Mouse (Mus musculus) hindbrain, embryonic 14.5 days (tissue): ENCODE measurements around the gene Bpifb5. TPM values are rescaled to one million over a fixed set of nuclear protein-coding genes. Genes with fewer than 3 reads are reported as not detected.
"Not testable (repeated sequence)": the region's sequence is repeated elsewhere in the genome, so short reads cannot be mapped to it uniquely, and the experiment has no call there.

Experiments used
- ATAC-seq: fragments of 200-750 bp; cut with Nextera tagmentation; 2 replicates; pipeline ENCODE4 v1.8.0; 2017; ENCODE audit warnings: moderate number of reproducible peaks, mild to moderate bottlenecking, moderate TSS enrichment, moderate library complexity; ENCODE audit not compliant: low FRiP score
- DNase-seq: peaks from one replicate; pipeline ENCODE4 v3.0.0-alpha.2; 2015; ENCODE audit warnings: low spot score
- H3K27ac ChIP-seq: fragments of 300-500 bp; sonication (generic); 2 replicates; pipeline ENCODE4 v1.5.1; 2014; ENCODE audit warnings: mild to moderate bottlenecking, moderate library complexity
- H3K27me3 ChIP-seq: fragments of 300-500 bp; sonication (generic); 2 replicates; pipeline ENCODE4 v1.6.1; 2014; ENCODE audit warnings: mild to moderate bottlenecking, low read length, mixed read lengths; ENCODE audit not compliant: control insufficient read depth, insufficient read depth
- H3K36me3 ChIP-seq: fragments of 300-500 bp; sonication (generic); replicated peaks from 2 replicates; pipeline ENCODE4 v1.6.1; 2014; ENCODE audit not compliant: control insufficient read depth, insufficient read depth
- H3K4me1 ChIP-seq: fragments of 300-500 bp; sonication (generic); replicated peaks from 2 replicates; pipeline ENCODE4 v1.6.1; 2014; ENCODE audit warnings: antibody characterized with exemption, low read length, mixed read lengths; ENCODE audit not compliant: control insufficient read depth, insufficient read depth
- H3K4me2 ChIP-seq: fragments of 300-500 bp; sonication (generic); replicated peaks from 2 replicates; pipeline ENCODE4 v1.6.1; 2014; ENCODE audit warnings: mild to moderate bottlenecking, moderate library complexity
- H3K4me3 ChIP-seq: fragments of 300-500 bp; sonication (generic); replicated peaks from 2 replicates; pipeline ENCODE4 v1.5.1; 2014; ENCODE audit warnings: mild to moderate bottlenecking, low read length
- H3K9ac ChIP-seq: fragments of 300-500 bp; sonication (generic); 2 replicates; pipeline ENCODE4 v1.6.1; 2014
- H3K9me3 ChIP-seq: fragments of 300-500 bp; sonication (generic); 2 replicates; pipeline ENCODE4 v1.6.1; 2016; ENCODE audit warnings: low read length; ENCODE audit not compliant: control insufficient read depth
- WGBS: fragments of 180-500 bp; shearing (Covaris S2); extraction: QIAGEN DNeasy Blood & Tissue Kit; methylation state at CpG from one replicate; pipeline ENCODE4 v1.1.7; 2014; 5-methylcytosine and 5-hydroxymethylcytosine counted together
- polyA plus RNA-seq: library from polyadenylated mRNA; unstranded; fragments of >200 nt; fragmentation: Nextera tagmentation; extraction: Ambion mirVana; gene quantifications from 2 replicates; pipeline ENCODE4 v1.2.1, GENCODE M21; 2014

Bpifb5 gene
- polyA plus RNA-seq = 0.17 and 0.78 TPM in 2 replicates

DNA sequence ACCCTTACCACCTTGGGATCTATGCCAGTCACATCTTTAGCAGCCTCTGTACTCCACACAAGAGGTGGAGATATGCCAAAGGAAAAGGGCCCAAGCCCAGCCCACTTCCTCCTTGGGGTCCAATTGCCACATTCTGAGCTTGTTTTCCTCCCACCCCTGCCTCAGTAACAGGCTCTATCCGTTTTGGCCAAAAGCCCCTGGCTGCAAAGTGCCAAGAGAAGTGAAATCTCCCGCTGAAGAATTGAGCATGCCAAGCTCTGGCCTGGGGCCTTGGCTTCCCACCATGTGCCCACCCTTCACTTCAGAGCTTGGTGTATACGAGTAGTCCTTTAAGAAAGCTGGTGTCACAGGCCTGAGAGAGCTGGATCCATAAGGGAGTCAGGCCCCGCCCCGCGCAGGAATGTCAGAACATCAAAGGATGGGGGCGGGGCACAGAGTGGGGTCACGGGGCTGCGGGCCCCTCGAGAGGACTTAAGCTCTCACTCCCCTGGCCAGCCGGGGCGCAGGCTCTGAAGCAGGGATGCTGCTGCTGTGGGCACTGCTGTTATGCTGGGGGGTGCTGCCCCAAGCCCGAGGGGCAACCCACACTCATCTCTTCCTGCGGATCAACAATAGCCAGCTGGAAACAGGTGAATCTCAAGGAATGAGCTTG is at the start of gene Bpifb5:
Gene Bpifb5, plus strand, starts transcription at position 478 of the 652 bp plus-strand sequence.
- Histone ChIP-seq H3K27ac (no peak within 1 kb of the TSS), H3K27me3 (no peaks in the 10 kb centered on the region), H3K4me1 (peaks cover 12% of the 10 kb centered on the region), H3K4me2 (0 out of 2 replicates have a peak within 1 kb of the TSS, but pooled peaks have one; percentile 3), H3K9me3 (no peaks in the 10 kb centered on the region), H3K36me3 (no peaks in the 10 kb centered on the region), H3K4me3 (no peak within 1 kb of the TSS), H3K9ac (no peak within 1 kb of the TSS)
- DNase-seq = peak; percentile 62
- 5% methylated on average over 14 of the region's 14 CpGs for WGBS
- peak; percentile 87; the same call in 1 of the 2 replicates for ATAC-seq

DNA sequence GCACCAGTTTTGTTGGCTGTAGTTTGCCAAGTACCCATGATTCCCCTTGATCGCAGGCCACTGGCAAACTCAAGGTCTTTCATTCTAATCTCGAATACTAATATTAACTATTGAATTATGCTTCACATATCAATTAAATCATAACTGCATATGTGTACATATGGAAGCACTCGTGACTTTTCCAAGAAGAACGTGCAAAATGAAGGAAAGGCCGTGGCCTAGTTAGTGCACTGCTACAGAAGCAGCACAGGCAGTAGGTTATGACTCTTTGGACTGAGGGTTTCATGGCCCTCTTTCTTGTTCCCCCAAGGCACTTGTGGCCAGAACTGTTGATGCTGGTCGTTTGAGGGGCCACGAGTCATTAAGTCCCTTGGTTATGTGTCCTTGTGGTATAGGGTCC is 41.6 kb upstream of the Bpifb5 start:
- not testable (repeated sequence) for H3K36me3 ChIP-seq, ATAC-seq, H3K9me3 ChIP-seq, H3K9ac ChIP-seq, DNase-seq, H3K4me1 ChIP-seq, H3K27me3 ChIP-seq, H3K4me3 ChIP-seq, H3K27ac ChIP-seq, H3K4me2 ChIP-seq
- WGBS = 85% methylated on average over 7 of the region's 7 CpGs

DNA sequence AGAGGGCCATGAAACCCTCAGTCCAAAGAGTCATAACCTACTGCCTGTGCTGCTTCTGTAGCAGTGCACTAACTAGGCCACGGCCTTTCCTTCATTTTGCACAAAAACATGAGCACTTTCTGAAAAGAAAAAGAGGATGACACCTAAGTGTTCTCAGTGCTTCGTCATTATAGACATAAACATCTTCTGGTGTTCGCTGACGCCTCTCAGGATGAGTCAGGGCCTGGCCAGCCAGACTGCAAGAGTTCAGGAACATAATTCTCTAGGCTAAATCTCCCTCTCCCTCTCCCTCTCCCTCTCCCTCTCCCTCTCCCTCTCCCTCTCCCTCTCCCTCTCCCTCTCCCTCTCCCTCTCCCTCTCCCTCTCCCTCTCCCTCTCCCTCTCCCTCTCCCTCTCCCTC is 40.5 kb upstream of the Bpifb5 start:
- not testable (repeated sequence) for H3K4me2 ChIP-seq, H3K27ac ChIP-seq, H3K9me3 ChIP-seq, H3K9ac ChIP-seq, ATAC-seq, H3K4me3 ChIP-seq, H3K36me3 ChIP-seq, H3K4me1 ChIP-seq, H3K27me3 ChIP-seq, DNase-seq
- 84% methylated on average over 4 of the region's 4 CpGs for WGBS

DNA sequence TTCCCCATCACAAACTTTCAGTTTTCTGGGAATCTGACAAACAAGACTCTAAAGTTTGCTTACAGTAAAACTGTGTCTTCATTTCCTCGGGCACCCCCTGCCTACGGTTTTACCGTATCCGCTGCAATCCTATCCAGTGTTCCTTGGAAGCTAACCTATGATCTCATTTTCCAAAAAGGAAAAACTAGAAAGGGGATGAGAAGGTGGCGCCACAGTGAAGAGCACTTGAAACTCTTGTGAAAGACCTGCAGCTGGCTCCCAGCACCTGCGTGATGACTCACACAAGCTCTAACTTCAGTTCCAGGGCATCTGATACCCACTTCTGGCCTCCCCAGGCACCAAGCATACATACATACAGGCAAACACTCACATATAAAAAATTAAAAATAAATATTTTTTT is 38.2 kb upstream of the Bpifb5 start:
- Histone ChIP-seq H3K4me2 (no peak overlapping the region), H3K9me3 (no peaks in the 10 kb centered on the region), H3K36me3 (no peaks in the 10 kb centered on the region), H3K9ac (no peak overlapping the region), H3K27ac (no peak overlapping the region), H3K27me3 (no peaks in the 10 kb centered on the region), H3K4me1 (no peaks in the 10 kb centered on the region), H3K4me3 (no peak overlapping the region)
- no peak for ATAC-seq
- DNase-seq = no peak
- 91% methylated on average over 6 of the region's 6 CpGs for WGBS

DNA sequence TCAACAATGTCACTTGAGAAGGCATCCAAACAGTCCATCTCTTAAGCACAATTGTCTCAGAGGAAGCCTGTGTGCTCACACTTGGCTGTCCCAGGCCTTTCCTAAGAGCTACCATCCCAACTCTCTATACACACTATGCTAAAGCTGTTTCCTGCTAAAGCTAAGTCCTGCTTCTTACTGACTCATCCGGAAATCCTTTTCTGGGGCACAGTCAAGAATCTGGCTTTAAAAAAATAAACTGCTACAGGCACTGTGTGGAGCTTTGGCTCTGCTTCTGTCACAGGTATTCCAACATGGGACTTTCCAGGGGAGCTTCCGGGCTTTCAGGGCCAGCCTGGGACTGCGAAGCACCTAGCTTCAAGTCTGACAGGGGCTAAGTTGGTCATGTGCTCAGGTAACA is 37.8 kb upstream of the Bpifb5 start:
- Histone ChIP-seq H3K36me3 (no peaks in the 10 kb centered on the region), H3K9ac (no peak overlapping the region), H3K4me1 (no peaks in the 10 kb centered on the region), H3K9me3 (no peaks in the 10 kb centered on the region), H3K4me2 (no peak overlapping the region), H3K27ac (no peak overlapping the region), H3K27me3 (no peaks in the 10 kb centered on the region), H3K4me3 (no peak overlapping the region)
- DNase-seq (no peak), ATAC-seq (no peak)
- WGBS = 89% methylated on average over 3 of the region's 3 CpGs

DNA sequence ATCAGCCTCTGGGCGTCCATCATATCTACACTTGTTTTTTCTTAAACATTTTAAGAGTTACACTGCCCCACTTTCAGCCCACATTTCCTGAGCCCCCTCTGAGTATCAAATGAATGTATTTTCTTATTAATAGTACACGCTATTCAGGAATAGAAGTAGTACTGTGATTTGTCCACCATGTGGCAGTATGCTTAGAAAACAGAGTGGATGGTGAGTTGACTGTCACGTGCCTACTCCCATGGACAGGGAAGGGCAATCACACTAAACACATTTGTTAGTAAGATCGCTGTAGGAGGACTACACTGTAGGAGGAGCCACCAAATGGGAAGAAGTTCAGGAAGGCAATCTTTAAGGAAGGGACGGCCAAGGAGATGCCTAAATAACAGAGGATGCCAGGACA is 36.1 kb upstream of the Bpifb5 start:
- no peak overlapping the region for H3K9ac ChIP-seq
- ATAC-seq = no peak
- 46% methylated on average over 5 of the region's 5 CpGs for WGBS
- H3K36me3 ChIP-seq = no peaks in the 10 kb centered on the region
- no peaks in the 10 kb centered on the region for H3K27me3 ChIP-seq
- H3K4me1 ChIP-seq = no peaks in the 10 kb centered on the region
- no peak overlapping the region for H3K4me2 ChIP-seq
- DNase-seq = no peak
- H3K4me3 ChIP-seq = no peak overlapping the region
- no peak overlapping the region for H3K27ac ChIP-seq
- H3K9me3 ChIP-seq = no peaks in the 10 kb centered on the region

DNA sequence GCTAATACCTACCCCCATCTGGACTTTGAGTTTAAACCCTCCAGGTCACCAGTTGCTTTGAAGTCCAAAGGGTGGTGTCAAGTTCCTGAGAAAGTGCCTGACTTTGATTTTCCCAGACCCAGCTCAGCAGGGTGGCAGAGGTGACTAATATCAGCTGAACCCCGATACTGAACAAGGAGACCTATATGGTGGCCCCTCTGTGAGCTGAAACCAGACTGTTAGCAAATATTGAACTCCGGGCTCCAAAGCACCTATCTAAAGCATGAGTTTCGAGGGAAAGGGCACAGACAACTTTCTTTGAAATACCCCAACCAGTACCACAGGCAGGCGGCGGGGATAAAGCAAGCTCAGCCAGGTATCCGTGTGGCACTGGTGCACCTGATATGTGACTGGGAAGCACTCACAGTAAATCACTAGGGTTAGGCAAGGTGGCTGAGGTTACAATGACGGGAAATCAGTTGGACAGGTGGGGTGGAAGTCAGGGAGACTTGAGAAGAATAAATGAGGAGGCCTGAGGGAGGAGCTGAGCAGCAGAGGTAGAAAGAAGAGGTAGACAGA is 33.6 kb upstream of the Bpifb5 start:
- Histone ChIP-seq H3K9me3 (no peaks in the 10 kb centered on the region), H3K4me2 (no peak overlapping the region), H3K36me3 (no peaks in the 10 kb centered on the region), H3K4me1 (no peaks in the 10 kb centered on the region), H3K27ac (no peak overlapping the region), H3K27me3 (no peaks in the 10 kb centered on the region), H3K4me3 (no peak overlapping the region), H3K9ac (no peak overlapping the region)
- no peak for ATAC-seq
- WGBS = 84% methylated on average over 7 of the region's 7 CpGs
- no peak for DNase-seq

DNA sequence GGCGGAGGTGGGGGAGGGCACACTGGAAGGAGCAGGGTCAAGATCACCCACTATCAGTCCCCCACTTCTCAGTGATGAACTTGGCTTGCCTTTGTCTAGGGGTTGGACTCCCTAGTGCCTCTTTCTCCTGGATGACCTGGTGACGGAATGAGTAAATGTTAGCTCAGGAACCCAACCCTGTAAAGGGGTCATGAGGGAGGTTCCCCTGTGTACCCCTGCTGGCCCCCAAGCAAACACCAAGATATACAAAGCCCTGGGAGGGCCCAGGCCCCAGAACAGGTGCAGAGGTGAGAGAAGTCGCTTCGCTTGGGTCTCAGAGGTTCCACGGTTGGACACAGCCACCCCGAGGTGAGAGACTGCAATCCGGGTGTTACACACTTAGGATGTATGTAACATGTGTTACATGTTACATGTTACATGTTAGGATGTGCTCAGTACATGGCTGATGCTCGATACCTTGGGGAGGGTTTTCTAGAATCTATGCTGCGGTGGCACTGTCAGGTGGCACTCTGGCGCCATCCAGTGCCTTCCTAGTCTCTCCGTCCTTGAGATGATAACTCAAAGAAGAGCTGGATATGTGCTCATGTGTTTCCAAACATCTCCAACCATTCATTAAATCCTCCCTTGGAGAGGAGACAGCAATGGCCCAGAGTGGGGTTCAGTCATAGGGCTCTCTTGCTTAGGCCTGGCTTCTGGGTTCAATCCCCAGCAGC is 32.8 kb upstream of the Bpifb5 start, which contains the start of gene Bpifb1:
Gene Bpifb1, plus strand, starts transcription at position 273 of the 713 bp plus-strand sequence.
- Histone ChIP-seq H3K27me3 (no peaks in the 10 kb centered on the region), H3K9me3 (no peaks in the 10 kb centered on the region), H3K36me3 (no peaks in the 10 kb centered on the region), H3K4me3 (no peak within 1 kb of the TSS), H3K4me1 (no peaks in the 10 kb centered on the region), H3K9ac (no peak within 1 kb of the TSS), H3K27ac (no peak within 1 kb of the TSS), H3K4me2 (no peak within 1 kb of the TSS)
- no peak for DNase-seq
- no peak for ATAC-seq
- 87% methylated on average over 11 of the region's 11 CpGs for WGBS

DNA sequence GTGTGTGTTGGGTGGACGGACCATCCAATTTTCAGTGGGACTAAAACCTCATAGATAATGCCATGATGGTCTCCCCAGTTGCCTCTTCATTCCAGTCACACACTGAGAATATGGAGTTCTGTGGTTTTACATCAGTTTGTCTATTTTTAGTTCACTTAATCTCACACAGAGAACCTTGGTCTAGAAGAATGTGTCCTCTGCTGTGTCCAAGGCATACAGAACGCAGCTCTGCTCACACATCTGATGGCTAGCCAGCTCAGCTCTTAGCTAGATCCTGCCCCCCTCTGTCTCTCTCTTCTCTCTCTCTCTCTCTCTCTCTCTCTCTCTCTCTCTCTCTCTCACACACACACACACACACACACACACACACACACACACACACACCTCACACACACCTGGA is 31.4 kb upstream of the Bpifb5 start:
- no peak overlapping the region for H3K4me3 ChIP-seq
- H3K9ac ChIP-seq = no peak overlapping the region
- H3K36me3 ChIP-seq = no peaks in the 10 kb centered on the region
- WGBS = 89% methylated on average over 2 of the region's 2 CpGs
- ATAC-seq (no peak), DNase-seq (no peak)
- H3K4me1 ChIP-seq = no peaks in the 10 kb centered on the region
- H3K27ac ChIP-seq = no peak overlapping the region
- no peak overlapping the region for H3K4me2 ChIP-seq
- H3K9me3 ChIP-seq = no peaks in the 10 kb centered on the region
- no peaks in the 10 kb centered on the region for H3K27me3 ChIP-seq
